Mouse (Mus musculus) common myeloid progenitor, adult 5-6 weeks (primary cell): ENCODE data around the gene Mup4. TPM values are rescaled to one million over a fixed set of nuclear protein-coding genes. Genes with fewer than 3 reads are reported as not detected.
"Not testable (repeated sequence)": the region's sequence is repeated elsewhere in the genome, so short reads cannot be mapped to it uniquely, and the experiment has no call there.

Source experiments
- ATAC-seq: replicated peaks from 2 replicates; pipeline ENCODE4 v1.8.0; 2016; ENCODE audit warnings: low read depth, mild to moderate bottlenecking, moderate TSS enrichment, inconsistent platforms; ENCODE audit not compliant: poor library complexity, severe bottlenecking
- total RNA-seq: library from RNA; stranded (forward); fragments of 200-1000, 187-1606 nt; gene quantifications from 2 replicates; pipeline ENCODE4 v1.2.3, GENCODE M21; 2017

Gene Mup4
- not detected in 2 replicates for total RNA-seq

- no peak for ATAC-seq
These were observed at the start of gene Mup4 for GRCm38 (mm10) chr4:59960610-59961009. Gene Mup4 (minus strand): TSS chr4:59960710.

GRCm38 (mm10) chr4:59997894-59998293, 37.4 kb upstream of the Mup4 start:
- ATAC-seq, result not testable (repeated sequence)

GRCm38 (mm10) chr4:59963405-59964344, 3.2 kb upstream of the Mup4 start, which contains the start of gene Mup6:
Gene Mup6 (plus strand): TSS chr4:59964294.
- ATAC-seq, result no peak

- ATAC-seq, result no peak
These were observed 23.0 kb downstream of the Mup4 start for GRCm38 (mm10) chr4:59937543-59937942.

- peak; percentile 86 for ATAC-seq
These were observed 27.8 kb downstream of the Mup4 start for GRCm38 (mm10) chr4:59932505-59933281.

- ATAC-seq, result peak; percentile 98
These were observed 32.2 kb downstream of the Mup4 start for GRCm38 (mm10) chr4:59928347-59928746.

- ATAC-seq, result no peak
These were observed 32.8 kb downstream of the Mup4 start for GRCm38 (mm10) chr4:59927666-59928065.

- no peak for ATAC-seq
These were observed 35.4 kb downstream of the Mup4 start for GRCm38 (mm10) chr4:59925082-59925481.

- ATAC-seq, result no peak
These were observed 42.5 kb downstream of the Mup4 start for GRCm38 (mm10) chr4:59917966-59918365.

- no peak for ATAC-seq
These were observed 45.7 kb downstream of the Mup4 start, which contains the start of gene Slc46a2 for GRCm38 (mm10) chr4:59914608-59915403. Gene Slc46a2 (minus strand): TSS chr4:59915056.

- ATAC-seq, result no peak
These were observed 51.7 kb downstream of the Mup4 start for GRCm38 (mm10) chr4:59908785-59909184.

- no peak for ATAC-seq
These were observed 52.8 kb downstream of the Mup4 start for GRCm38 (mm10) chr4:59907657-59908230.

- no peak for ATAC-seq
These were observed 53.4 kb downstream of the Mup4 start for GRCm38 (mm10) chr4:59907092-59907491.

Other genes with a start within 250 kb of the Mup4 start
- 70.6 and 76.9 TPM in 2 replicates for gene Inip, start 159.1 kb downstream of the Mup4 start, total RNA-seq
- gene Snx30, start 154.9 kb downstream of the Mup4 start, total RNA-seq, result 25.9 and 28.8 TPM in 2 replicates
- gene Slc46a2, start 45.7 kb downstream of the Mup4 start, total RNA-seq, result not detected in 2 replicates
- not detected in 2 replicates for gene Mup6, start 3.6 kb upstream of the Mup4 start, total RNA-seq
- not detected in 2 replicates for gene Mup7, start 109.8 kb upstream of the Mup4 start, total RNA-seq
- not detected in 2 replicates for gene Mup2, start 193.6 kb upstream of the Mup4 start, total RNA-seq